Mouse (Mus musculus) embryo, embryonic 11.5 days (tissue): ENCODE results near the gene Smim14.

ENCODE experiments used
- DNase-seq: peaks from one replicate; pipeline ENCODE4 v3.0.0-alpha.2; 2012; ENCODE audit warnings: low read depth, low spot score

Smim14 gene

DNA sequence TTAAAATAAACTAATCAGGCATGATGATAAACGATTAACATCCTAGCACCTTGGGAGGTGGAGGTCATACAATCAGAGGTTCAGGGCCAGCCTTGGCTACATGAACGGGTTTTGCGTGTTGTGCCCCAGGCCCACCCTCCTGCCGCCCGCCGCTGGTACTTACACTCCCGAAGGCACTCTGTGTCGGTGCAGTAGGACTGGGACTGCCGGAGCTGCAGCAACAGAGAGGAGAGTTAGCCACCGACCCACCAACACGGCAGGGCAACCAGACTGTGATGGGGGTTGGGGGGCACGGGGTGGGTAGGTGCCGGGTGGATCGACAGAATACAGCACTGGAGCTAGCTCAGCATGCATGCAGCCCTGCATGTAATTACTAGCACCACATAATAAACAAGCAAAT is 76.6 kb downstream of the Smim14 start:
- DNase-seq = no peak

DNA sequence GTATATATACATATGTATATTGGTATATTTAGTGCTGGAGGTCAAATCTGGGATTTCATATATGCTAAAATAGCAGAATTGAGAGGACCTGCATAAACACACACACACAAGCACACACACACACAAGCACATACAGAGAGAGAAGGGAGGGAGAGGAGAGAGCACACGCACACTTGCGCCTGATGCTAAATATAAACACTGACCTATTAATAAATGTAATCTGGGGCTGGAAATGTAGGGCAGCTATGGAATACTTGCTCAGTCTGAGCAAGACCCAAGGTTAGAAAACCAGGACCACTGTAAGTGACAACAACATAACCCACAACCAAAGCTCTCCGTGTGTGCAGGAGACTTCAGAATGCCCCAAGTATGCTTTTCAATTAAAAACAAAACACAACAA is 77.5 kb downstream of the Smim14 start:
- no peak for DNase-seq

DNA sequence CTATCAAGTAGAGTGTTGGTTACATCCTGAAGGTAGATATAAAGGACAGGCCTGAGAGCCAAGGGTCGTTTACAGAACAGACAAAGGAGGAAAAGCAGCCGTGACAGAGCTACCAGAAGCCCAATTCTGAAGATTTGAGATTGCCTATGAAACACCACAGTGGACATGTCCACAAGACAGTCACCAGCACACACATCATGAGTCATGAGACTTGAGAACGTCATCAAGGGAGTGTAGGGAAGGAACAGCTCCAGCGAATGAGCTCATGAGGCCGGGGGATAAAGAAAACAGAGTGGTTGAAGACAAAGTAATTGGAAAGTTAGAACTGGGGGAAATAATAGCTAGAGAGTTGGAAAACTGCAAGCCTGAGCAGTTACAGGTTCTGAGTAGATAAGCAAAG is 79.1 kb downstream of the Smim14 start:
- DNase-seq = no peak

DNA sequence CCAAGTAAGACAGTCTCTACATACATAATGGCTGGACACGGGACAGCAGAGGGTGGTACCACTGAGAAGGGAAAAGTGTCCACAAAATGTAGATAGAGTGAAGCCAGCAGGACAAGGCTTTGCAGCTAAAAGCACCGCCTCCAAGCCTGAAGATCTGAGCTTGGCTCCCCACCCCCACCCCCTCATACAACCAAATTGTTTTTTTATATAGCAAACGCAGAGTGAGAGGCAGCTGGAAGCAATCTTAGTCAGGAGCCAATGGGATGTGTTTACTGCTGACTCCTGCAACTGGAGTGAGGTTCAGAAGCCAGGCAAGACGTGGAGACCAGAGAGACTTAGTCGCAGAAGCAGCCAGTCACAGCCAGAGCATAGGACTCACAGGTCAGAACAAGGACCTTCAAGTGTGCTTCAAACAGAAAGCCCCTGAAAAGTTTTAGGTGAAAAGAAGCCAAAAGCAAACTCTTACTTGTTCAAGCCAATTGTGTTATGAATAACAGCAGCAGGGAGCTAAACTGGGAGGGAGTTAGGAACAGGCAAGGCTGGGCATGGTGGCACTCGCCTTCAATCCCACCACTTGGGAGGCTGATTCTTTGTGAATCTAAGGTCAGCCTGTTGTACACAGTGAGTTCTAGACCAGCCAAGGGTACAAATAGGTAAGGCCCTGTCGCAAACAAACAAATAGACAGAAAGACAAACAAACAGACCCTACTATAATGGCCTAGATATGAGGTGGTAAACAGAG is 79.7 kb downstream of the Smim14 start:
- no peak for DNase-seq

DNA sequence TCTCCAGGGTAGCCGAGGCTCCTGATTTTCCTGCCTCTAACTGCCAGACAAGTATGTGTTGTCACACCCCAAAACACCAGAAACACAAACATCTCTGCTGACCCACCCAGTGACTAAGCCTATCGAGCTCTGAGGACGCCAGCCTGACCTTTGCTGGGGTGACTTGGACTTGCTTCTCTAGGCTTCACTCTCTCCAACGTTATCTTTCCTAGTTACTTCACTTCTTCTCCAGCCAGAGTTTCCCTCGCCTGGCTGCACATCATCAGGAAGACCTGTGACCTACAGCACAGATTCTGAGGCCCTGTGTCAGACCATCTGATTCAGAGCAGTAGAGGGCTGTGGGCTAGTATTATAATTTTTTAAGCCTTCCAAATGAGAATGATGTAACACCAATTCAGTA is 82.2 kb downstream of the Smim14 start:
- no peak for DNase-seq

DNA sequence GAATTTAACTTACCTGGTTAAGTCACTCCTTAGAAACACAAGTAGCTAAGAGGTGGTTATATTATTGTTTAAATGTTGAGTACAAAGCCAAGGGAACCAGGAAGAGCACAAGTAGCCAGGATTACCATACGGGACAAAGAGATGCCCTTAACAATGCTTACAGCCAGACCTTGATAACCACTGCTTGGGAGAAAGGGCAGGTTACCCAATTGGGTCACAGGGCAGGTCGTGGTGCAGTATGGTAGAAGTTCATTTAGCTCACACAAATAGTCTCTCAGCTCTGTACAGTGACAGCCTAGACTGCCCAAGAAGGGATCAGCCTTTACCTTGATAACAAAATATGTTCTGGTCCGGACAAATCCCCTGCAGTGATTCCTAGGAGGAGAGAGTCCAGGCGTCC is 88.0 kb downstream of the Smim14 start:
- DNase-seq = no peak

DNA sequence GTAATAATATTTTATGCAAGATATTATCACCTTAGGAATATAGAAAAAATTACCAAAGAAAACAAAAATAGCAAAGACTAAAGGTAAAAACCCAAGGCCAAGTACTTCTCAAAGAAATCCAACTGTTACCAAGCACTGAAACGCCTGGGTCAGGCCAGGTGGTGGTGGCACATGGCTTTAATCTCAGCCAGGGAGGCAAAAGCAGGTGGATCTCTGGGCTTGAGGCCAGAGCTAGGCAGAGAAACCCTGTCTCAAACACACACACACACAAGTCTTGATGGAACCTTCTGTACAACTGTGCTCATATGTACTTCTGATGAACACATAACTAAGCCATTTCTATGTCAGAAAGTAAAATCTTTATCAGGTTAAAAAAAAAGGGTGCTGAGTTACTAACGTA is 89.2 kb downstream of the Smim14 start:
- no peak for DNase-seq

DNA sequence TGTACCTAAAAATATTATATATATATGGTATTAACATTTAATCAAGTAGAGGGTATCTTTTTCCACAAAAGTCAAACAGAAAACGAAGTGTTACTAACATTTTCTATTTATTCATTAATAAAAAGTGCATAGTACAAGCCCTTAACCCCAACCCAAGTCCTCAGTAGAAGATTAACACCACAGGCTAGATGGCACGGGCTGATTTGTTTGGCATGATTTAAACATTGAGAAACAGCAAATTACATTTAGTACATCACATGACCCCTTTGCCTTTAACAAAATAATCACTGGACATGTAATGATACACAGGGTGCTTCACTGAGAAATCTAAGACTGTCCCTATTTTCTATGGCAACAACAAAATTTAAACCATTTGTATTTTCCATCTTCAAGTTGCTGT is 90.2 kb downstream of the Smim14 start:
- no peak for DNase-seq

DNA sequence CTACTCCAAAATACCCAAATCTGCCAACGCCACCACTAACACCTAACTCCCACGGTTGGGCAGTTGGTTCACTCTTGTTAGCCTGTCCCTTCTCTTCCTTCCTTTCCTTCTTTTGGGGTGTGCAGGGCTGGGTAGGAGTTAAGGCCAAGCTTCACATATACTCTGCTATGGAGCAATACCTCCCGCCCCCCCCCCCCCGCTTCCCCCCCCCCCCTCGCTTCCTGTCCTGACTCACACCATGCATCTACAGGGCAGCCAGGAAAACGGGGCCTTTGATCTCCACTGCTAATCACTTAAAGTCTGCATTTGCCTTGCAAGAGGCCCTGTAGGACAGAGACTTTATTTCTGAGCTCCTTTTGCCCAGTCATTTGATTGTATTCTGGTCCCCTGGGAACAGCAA is 92.0 kb downstream of the Smim14 start:
- no peak for DNase-seq

DNA sequence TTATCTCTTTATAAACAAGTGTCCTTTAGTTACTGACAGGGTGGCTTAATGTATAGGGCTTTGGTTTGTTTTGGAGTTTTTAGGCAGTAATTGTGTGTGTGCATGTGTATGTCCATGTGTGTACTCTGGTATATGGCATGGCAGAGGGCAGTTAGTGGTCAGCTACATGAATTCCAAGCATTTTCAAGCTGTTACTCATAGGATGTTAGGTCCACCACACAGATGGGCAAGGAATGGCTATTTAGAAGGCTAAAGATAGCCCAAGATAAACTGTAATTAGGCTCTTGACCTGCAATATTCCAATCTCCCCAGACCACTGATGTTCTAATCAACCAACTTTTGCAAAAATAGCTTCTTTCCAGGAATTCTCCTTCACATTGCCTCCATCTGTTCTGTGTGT is 98.9 kb downstream of the Smim14 start:
- DNase-seq = no peak

DNA sequence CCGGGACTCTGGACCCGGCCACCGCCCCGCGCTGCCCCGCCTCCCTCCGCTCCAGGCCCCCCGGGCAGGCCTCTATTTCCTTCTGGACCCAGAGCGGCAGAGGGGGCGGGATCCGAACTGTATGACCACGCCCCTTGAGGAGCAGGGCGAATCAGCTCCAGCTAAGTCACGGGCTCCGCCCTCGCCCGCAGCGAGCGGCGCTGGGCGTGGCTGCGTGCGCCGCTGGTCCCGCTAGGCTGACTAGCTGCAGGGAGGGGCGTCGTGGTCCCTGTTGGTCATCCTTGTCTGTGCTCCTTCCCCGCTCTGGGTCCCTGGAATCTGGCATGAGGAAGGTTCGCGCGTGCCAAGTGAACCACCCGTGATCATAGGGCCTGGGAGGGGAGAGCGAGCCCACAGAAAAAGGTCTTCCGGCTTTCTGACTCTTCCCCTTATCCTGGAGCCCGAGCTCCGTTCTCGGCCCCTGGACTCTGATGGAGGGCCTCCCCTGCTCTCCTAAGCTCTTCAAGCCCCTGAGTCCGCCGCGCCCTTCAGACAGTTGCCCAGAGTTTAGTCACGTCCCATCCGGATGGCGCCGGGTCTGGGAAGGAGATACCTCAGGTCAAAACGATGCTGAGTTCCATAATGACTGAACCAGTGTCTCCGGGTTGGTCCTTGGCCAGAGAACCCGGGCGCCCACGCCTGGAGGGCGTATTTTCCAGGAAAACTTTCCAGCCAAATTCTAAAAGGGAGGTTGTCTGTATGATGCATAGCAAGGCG is 101.0 kb downstream of the Smim14 start, which contains the start of gene Ugdh:
Ugdh (minus strand) TSS at position 144 of the 756 bp plus-strand sequence.
- peak; percentile 98 for DNase-seq

DNA sequence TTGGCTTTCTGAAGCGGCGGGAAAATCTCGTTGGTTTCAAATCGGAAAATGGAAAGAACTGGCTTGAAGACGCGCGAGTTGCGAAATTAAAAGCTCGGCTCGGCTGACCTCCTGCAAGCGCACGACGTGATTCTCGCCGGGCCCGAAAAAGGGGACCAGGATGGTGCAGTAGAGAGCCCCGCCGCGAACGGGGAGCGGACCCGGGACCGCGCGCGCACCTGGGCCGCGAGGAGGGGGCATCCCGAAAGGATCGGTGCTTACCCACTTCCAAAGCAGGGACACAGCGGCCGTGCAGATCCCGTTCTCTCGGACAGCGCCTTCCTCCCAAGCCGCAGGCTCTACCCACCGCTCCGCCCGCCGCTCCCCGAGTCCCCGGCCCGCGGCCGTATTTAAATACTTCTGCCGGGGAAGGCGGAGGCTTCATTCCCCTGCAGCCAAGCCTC is 101.6 kb downstream of the Smim14 start:
- no peak for DNase-seq

DNA sequence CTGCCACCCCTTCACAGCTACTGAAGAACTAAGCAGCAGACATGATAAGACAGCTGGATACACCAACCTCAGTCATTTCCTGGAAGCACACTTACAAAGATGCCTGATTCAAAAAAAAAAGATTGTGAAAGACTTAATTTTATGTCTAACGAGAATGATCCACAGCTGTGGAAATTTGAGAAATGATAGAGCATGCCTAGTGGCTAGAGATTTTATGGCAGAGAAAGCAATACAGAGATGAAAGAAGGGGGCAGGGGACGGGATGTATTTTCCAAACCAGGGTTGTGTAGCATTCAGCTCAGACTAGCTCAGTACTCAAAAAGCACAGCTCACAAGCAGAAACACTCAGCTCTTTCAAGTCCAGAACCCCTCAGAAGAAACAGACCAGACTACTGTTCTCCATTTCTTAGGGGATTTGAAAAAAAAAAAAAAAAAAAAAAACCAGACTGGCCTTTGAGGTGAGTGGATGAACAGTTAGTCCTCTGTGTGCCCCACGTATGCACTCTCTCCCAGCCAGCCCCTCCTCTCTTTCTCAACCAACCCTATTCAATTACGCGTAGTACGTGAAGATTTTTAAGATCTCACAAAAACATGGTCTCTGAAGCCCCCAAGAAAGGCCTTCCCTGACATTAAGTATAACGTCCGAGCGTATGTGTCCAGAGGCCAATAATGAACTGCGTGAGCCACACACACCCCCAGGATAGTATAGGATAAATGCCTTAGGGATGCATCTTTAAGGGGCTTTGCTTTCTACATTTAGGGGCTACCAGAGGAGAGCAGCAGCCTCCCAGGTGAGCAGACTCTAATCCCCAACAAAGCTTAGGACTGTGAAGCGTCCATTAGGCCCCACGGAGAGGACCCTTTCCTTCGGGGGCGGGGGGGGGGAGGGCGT is 102.3 kb downstream of the Smim14 start:
- peak; percentile 8 for DNase-seq

DNA sequence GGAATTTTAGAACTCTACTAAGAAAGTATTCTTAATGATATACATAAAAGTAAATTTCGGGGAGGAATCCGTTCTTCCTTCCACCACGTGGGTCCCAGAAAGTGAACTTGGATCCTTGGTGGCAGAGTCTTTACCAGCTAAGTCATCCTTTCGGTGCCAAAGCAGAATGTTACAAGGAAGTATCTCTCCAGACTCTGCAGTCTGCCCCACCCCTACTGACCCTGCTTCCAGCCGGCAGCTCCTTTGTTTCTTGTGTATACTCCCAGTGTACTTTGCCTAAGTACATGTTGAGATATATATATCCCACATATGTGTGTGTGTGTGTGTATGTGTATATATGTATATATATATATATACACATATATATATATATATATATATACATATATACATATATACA is 107.5 kb downstream of the Smim14 start:
- DNase-seq = no peak

DNA sequence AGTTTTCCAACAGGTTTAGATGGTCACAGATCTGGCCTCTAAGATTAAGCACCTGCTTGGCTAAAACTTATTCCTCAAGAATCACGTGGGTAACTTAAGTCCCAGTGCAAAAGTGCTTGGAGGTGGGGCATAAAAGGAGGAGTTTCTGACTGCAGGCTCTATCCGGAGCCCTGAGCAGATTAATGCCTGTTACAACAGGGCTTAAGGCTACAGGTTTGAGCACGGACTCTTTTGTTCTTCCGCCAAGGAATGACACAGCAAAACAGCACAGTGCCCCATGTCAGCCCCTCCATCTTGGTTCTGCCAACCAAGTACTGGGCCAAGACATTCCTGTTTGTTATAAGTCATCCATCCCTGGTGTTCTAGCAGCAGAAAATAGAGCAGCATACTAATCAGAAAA is 108.7 kb downstream of the Smim14 start:
- DNase-seq = no peak

DNA sequence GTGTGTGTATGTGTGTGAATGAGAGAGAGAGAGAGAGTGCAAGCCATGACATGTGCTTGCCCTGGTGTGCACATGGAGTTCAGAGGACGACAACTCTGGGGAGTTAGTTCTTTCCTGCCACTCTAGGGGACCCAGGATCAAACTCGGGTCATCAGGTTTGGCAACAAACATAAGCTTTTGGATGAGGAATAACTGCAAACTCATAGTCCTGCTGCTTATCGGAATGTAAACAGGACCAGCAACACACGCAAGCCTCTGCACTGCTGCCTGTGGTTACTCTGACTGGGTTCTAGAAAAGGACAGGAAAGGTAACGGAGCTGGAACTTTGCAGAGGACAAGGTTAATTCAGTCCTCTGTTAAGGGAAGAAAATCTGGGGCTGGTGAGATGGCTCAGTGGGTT is 111.7 kb downstream of the Smim14 start:
- no peak for DNase-seq

DNA sequence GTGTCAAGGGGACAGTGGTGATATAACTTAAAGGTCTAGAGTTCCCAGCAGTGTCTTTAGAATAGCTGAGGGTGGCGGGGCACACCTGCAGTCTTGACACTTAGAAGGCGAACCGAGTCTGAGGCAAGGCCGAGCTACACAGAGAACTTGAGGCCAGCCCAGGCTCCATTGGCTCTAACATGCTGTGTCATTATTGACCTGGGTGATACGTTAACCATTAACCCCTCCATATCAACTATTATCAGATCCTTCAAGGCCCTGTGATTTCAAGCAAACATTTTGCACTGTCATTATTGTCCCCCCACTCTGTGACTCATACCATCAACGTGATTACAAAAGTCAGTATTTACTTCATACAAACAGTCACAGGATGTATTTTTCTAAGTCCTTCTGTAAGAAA is 112.8 kb downstream of the Smim14 start:
- DNase-seq = no peak

DNA sequence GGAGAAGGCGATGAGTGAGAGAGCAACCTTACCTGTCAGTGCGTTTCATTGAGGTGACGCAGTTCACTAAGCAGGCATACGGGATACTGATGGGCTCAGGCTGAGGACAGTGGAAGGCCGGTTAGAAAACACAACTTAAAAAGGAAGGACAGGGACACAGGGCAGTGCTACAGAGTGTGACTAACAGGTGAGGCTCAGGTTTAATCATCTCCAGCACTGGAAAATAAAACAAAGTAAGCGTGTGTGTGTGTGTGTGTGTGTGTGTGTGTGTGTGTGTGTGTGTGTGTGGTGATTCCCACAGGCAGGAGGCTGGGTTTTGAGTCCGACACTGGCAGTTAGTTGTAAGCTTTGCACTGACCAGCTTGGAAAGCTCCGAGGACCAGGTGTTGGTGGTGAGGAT is 114.2 kb downstream of the Smim14 start:
- no peak for DNase-seq

DNA sequence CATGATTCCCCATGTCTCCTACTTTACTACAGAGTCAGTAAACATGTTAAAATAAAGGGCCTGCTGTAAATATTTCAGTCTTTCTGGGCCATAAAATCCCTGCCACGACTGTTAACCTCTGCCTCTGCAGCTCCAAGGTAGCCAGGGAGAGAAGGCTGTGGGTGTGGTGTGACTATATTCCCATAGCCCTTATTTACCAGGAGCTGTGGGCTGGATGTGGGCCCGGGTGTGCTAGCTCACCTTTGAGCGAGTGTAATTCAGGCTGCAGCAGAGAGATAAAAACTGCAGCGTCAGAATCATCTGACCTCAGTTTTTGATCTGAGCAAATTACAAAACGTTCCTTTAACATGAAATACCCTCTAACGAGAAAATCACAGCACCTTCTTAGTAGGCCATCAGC is 116.2 kb downstream of the Smim14 start:
- DNase-seq = no peak

DNA sequence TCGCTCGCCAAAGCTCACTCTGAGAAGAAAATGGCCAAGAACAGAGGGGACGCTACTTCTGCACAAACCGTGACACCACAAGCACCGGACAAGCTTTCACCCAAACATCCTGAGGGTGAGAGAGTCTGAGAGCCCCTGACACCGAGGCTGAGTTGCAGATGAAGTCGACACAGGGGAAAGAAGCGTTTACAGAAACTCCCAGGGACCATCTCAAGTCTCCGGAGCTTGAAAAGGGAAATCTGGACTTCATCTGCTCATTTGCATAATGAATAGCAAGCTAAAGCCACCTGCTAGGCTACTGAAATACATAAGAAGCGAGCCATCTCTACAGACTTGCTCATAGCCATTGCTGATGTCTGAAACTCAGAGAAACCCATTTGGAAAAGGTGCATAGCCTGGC is 117.8 kb downstream of the Smim14 start:
- DNase-seq = no peak

DNA sequence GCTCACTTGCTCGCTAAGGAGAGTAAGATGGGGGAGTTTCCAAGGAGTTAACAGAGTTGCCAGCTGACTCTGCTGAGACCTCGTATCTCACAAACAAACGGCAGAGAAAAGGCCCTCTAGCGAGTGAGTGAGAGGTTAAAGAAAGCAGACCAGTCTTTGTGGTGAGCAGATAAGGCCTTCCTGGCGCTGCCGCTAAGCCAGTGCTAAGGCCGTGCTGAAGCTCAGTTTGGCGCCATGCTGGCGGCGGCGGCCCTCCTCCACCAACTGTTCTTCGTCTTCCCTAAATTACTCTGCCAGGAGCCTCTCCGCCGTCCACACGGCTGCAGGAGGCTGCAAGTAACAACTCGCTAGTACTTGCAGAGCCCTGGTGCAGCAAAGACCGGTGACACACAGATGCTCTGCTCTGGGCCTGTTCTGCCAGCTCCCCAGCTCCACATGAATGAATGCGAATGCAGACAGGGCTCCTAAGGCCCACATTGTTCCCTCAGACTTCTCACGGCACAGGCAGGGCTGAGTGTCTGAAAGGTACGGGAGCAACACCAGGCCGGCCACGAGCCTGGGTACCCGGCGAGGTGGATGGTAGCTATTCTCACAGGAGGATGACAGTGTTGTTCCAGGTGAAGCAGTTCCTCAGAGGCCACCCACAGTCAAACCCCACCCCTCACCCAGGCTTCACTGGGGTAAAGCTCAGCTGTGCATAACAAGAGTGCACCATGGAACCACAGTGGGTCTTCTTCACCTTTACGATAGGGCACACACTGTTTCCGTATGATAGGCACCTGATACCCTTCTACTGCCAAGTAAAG is 121.1 kb downstream of the Smim14 start:
- DNase-seq = peak; percentile 43
